Mouse (Mus musculus) MN1 (cell line): Measurements from ENCODE around the gene Cdk19.

Source experiments
- DNase-seq: peaks from one replicate; pipeline ENCODE4 v3.0.0-alpha.2; 2016; ENCODE audit warnings: low spot score

Gene Cdk19

GRCm38 (mm10) chr10:40349631-40350177, 10.3 kb downstream of the Cdk19 start:
- peak; percentile 90 for DNase-seq

- no peak for DNase-seq
Measured at GRCm38 (mm10) chr10:40350245-40350932, 11.0 kb downstream of the Cdk19 start.

GRCm38 (mm10) chr10:40351156-40351555, 11.8 kb downstream of the Cdk19 start:
- DNase-seq: peak; percentile 75

GRCm38 (mm10) chr10:40354081-40354480, 14.7 kb downstream of the Cdk19 start:
- DNase-seq: no peak

GRCm38 (mm10) chr10:40354556-40354955, 15.2 kb downstream of the Cdk19 start:
- no peak for DNase-seq

- DNase-seq: no peak
Measured at GRCm38 (mm10) chr10:40358166-40358565, 18.8 kb downstream of the Cdk19 start.

- no peak for DNase-seq
Measured at GRCm38 (mm10) chr10:40359131-40359530, 19.8 kb downstream of the Cdk19 start.

- no peak for DNase-seq
Measured at GRCm38 (mm10) chr10:40363004-40363403, 23.6 kb downstream of the Cdk19 start.

- no peak for DNase-seq
Measured at GRCm38 (mm10) chr10:40364642-40365361, 25.4 kb downstream of the Cdk19 start.

GRCm38 (mm10) chr10:40365991-40366390, 26.6 kb downstream of the Cdk19 start:
- no peak for DNase-seq

GRCm38 (mm10) chr10:40368516-40368915, 29.2 kb downstream of the Cdk19 start:
- DNase-seq: no peak

- DNase-seq: peak; percentile 32
Measured at GRCm38 (mm10) chr10:40370156-40370555, 30.8 kb downstream of the Cdk19 start.

- DNase-seq: no peak
Measured at GRCm38 (mm10) chr10:40371184-40371913, 32.0 kb downstream of the Cdk19 start.

- DNase-seq: peak; percentile 85
Measured at GRCm38 (mm10) chr10:40371914-40372675, 32.7 kb downstream of the Cdk19 start.

GRCm38 (mm10) chr10:40373749-40374148, 34.4 kb downstream of the Cdk19 start:
- DNase-seq: no peak

GRCm38 (mm10) chr10:40374828-40375227, 35.5 kb downstream of the Cdk19 start:
- DNase-seq: no peak

GRCm38 (mm10) chr10:40376286-40376685, 36.9 kb downstream of the Cdk19 start:
- DNase-seq: no peak

GRCm38 (mm10) chr10:40378284-40378683, 38.9 kb downstream of the Cdk19 start:
- DNase-seq: no peak

GRCm38 (mm10) chr10:40379682-40380081, 40.3 kb downstream of the Cdk19 start:
- DNase-seq: no peak

GRCm38 (mm10) chr10:40385397-40385796, 46.0 kb downstream of the Cdk19 start:
- no peak for DNase-seq

- DNase-seq: no peak
Measured at GRCm38 (mm10) chr10:40386126-40386525, 46.8 kb downstream of the Cdk19 start.
